Mouse (Mus musculus): ENCODE data around the gene Zcchc24. TPM values are rescaled to one million over a fixed set of nuclear protein-coding genes. Genes with fewer than 3 reads are reported as not detected.

The Zcchc24 gene
- polyA plus RNA-seq, 2 experiments from 2014 or later, result 0.37 to 0.54 TPM

GRCm38 (mm10) chr14:25665314-25665970 is 103.4 kb downstream of the Zcchc24 start:
- no peak for ATAC-seq

GRCm38 (mm10) chr14:25664310-25664695 is 104.5 kb downstream of the Zcchc24 start:
- no peak for ATAC-seq

- ATAC-seq, result no peak
Measured at GRCm38 (mm10) chr14:25663649-25664309, 105.1 kb downstream of the Zcchc24 start.

Other genes starting within 250 kb of the Zcchc24 start
- gene Ppif, start 74.9 kb downstream of the Zcchc24 start, polyA plus RNA-seq (2017; shearing (Covaris generic)), result 10 to 100 TPM; 23.8 to 28.5 TPM
- 10 to 100 TPM; 60.6 to 78.5 TPM for gene Anxa11, start 73.1 kb upstream of the Zcchc24 start, polyA plus RNA-seq (2017; shearing (Covaris generic))
- gene Plac9a, start 134.1 kb upstream of the Zcchc24 start, polyA plus RNA-seq (2017; shearing (Covaris generic)), result not detected
- gene Tmem254a, start 158.6 kb upstream of the Zcchc24 start, polyA plus RNA-seq (2017; shearing (Covaris generic)), result 1 to 10 TPM; 2.9 to 3.0 TPM
- not detected for gene Cphx1, start 169.3 kb upstream of the Zcchc24 start, polyA plus RNA-seq (2017; shearing (Covaris generic))
- not detected for gene Duxbl1, start 209.5 kb upstream of the Zcchc24 start, polyA plus RNA-seq (2017; shearing (Covaris generic))

Measured in activated CD4-positive, CD25-positive, alpha-beta regulatory T cell, adult 4 months (primary cell).